Mouse (Mus musculus) midbrain, embryonic 11.5 days (tissue): ENCODE results near the gene Gsg1l. TPM values are rescaled to one million over a fixed set of nuclear protein-coding genes. Genes with fewer than 3 reads are reported as not detected.

Experiments used
- ATAC-seq: fragments of 200-750 bp; cut with Nextera tagmentation; 2 replicates; pipeline ENCODE4 v1.8.0; 2017; ENCODE audit warnings: moderate TSS enrichment, moderate library complexity; ENCODE audit not compliant: low FRiP score
- DNase-seq: peaks from one replicate; pipeline ENCODE4 v3.0.0; 2015; ENCODE audit warnings: low spot score; ENCODE audit errors: missing footprints
- H3K27ac ChIP-seq: fragments of 300-500 bp; sonication (generic); 2 replicates; pipeline ENCODE4 v1.5.1; 2014; ENCODE audit warnings: low read depth, low read length
- H3K27me3 ChIP-seq: fragments of 300-500 bp; sonication (generic); 2 replicates; pipeline ENCODE4 v1.6.1; 2014; ENCODE audit warnings: mild to moderate bottlenecking, low read length, moderate library complexity, mixed read lengths; ENCODE audit not compliant: control insufficient read depth, insufficient read depth
- H3K36me3 ChIP-seq: fragments of 300-500 bp; sonication (generic); 2 replicates; pipeline ENCODE4 v1.6.1; 2014; ENCODE audit warnings: mild to moderate bottlenecking, low read length, moderate library complexity, mixed read lengths; ENCODE audit not compliant: control insufficient read depth, insufficient read depth
- H3K4me1 ChIP-seq: fragments of 300-500 bp; sonication (generic); 2 replicates; pipeline ENCODE4 v1.6.1; 2014; ENCODE audit warnings: low read length; ENCODE audit not compliant: control insufficient read depth, insufficient read depth
- H3K4me2 ChIP-seq: fragments of 300-500 bp; sonication (generic); 2 replicates; pipeline ENCODE4 v1.6.1; 2014; ENCODE audit warnings: mild to moderate bottlenecking, moderate library complexity
- H3K4me3 ChIP-seq: fragments of 300-500 bp; sonication (generic); 2 replicates; pipeline ENCODE4 v1.5.1; 2014; ENCODE audit warnings: low read depth, low read length
- H3K9ac ChIP-seq: fragments of 300-500 bp; sonication (generic); 2 replicates; pipeline ENCODE4 v1.6.1; 2014; ENCODE audit warnings: low read length
- H3K9me3 ChIP-seq: fragments of 300-500 bp; sonication (generic); 2 replicates; pipeline ENCODE4 v1.6.1; 2016; ENCODE audit warnings: low read length; ENCODE audit not compliant: control insufficient read depth
- WGBS: fragments of 180-500 bp; shearing (Covaris S2); extraction: QIAGEN DNeasy Blood & Tissue Kit; methylation state at CpG from one replicate; pipeline ENCODE4 v1.1.7; 2014; 5-methylcytosine and 5-hydroxymethylcytosine counted together
- polyA plus RNA-seq: library from polyadenylated mRNA; unstranded; fragments of >200 nt; fragmentation: Nextera tagmentation; extraction: Ambion mirVana; gene quantifications from 2 replicates; pipeline ENCODE4 v1.2.1, GENCODE M21; 2014

The Gsg1l gene
- polyA plus RNA-seq, 1 experiment from 2014 or later: 2.1 TPM

DNA sequence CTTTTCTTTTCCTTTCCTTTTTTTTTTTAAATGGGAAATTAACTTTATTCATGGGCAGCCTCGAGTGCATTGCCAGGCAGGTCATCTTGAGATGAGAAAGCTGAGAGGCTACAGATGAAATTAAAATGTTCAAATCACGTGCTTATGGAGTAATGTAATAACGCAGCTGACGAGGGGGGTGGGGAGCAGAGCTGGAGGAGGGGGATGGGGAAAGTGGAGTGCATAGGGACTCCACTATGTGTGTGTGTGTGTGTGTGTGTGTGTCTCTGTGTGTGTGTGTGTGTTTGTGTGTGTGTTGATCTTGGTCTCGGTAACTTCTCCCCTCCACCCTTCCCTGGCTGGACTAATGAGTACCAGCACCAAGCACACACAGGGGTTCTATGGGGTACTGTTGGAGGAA is 150.6 kb downstream of the Gsg1l start:
- WGBS: 79% methylated on average over 5 of the region's 5 CpGs
- Histone ChIP-seq H3K27ac (no peak overlapping the region), H3K9me3 (no peaks in the 10 kb centered on the region), H3K4me3 (no peak overlapping the region), H3K4me1 (peaks cover 11% of the 10 kb centered on the region; the same call in 1 of the 2 replicates), H3K27me3 (no peaks in the 10 kb centered on the region), H3K9ac (no peak overlapping the region), H3K36me3 (no peaks in the 10 kb centered on the region), H3K4me2 (no peak overlapping the region)
- no peak for ATAC-seq
- DNase-seq: peak; percentile 49

DNA sequence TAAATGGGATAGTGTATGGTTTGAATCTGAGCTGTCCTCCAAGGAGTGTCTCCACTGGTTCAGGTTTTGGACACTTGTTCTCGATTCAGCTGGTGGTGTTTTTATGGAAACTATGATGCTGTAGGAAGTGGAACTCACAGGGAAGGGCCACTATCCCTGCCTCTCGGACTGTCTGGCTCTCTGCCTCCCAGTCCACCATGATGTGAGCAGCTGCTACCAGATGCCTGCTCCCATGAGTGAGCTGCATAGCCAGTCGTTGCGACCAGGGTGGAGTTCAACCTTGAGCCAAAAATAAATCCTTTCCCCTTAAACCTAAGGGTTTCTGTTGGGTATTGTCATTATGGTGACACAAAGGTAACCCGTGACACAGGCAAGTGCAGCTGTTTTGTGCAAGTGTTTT is 158.2 kb downstream of the Gsg1l start:
- no peaks in the 10 kb centered on the region for H3K36me3 ChIP-seq
- no peak overlapping the region for H3K27ac ChIP-seq
- H3K9ac ChIP-seq: no peak overlapping the region
- no peaks in the 10 kb centered on the region for H3K9me3 ChIP-seq
- ATAC-seq: no peak
- H3K4me2 ChIP-seq: no peak overlapping the region
- WGBS: 86% methylated on average over 5 of the region's 5 CpGs
- no peak overlapping the region for H3K4me3 ChIP-seq
- H3K4me1 ChIP-seq: no peaks in the 10 kb centered on the region
- peak; percentile 28 for DNase-seq
- H3K27me3 ChIP-seq: no peaks in the 10 kb centered on the region; the same call in 1 of the 2 replicates

DNA sequence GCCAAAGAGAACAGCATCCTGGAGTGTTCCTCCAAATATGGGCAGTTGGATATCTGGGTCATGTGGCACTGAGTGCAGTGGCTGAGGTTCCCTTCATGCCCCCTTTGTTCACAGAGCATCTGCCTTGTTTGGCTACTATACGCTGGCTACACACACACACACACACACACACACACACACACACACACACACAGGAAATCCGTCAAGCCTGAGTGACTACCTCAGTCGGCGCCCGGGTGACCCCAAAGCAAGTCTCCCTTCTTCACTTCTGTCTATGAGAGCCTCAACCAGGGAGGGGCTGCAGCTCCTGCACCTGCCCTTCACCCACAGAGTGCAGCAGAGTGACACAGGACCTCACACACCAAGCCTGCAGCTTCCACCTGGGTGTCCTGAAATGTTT is 161.4 kb downstream of the Gsg1l start:
- DNase-seq (peak; percentile 62), ATAC-seq (no peak)
- Histone ChIP-seq H3K4me3 (no peak overlapping the region), H3K36me3 (no peaks in the 10 kb centered on the region), H3K9ac (no peak overlapping the region), H3K27ac (no peak overlapping the region), H3K27me3 (no peaks in the 10 kb centered on the region; the same call in 1 of the 2 replicates), H3K4me2 (no peak overlapping the region), H3K9me3 (no peaks in the 10 kb centered on the region), H3K4me1 (no peaks in the 10 kb centered on the region)
- 73% methylated on average over 5 of the region's 5 CpGs for WGBS

DNA sequence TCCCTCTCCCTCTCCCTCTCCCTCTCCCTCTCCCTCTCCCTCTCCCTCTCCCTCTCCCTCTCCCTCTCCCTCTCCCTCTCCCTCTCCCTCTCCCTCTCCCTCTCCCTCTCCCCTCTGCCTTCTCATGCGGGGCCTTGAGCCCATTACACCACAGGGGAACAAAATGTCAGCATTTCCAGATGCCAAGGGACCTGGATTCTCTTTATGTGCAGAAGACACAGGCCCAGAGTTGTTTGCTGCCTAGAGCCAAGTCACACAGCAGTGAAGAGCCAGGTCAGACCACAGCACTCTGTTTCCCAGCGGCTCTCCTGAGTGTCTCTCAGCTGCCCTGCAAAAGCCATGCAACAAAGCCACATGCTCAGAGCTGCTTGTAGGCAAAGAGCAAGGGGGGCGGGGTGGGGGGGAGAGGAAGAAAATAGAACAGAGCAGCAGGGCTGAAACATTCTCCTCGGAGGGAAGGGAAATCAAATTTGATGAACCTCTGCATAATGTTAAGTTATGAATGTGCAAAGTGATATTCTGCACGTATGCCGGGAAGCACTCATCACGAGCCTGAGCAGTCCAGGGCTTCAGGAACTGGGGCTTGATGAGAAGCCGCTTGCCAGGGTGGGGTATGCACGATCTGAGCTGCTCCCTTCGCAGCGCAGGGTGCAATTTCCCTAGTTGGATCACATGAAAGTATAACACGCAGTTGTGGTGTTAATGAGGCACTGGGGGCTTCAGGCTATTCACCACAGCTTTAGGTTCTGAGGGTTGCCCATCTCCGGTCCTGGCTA is 181.6 kb downstream of the Gsg1l start:
- H3K4me2 ChIP-seq: no peak overlapping the region
- no peaks in the 10 kb centered on the region for H3K4me1 ChIP-seq
- H3K27me3 ChIP-seq: no peaks in the 10 kb centered on the region
- H3K36me3 ChIP-seq: no peaks in the 10 kb centered on the region
- H3K9ac ChIP-seq: no peak overlapping the region
- WGBS: 71% methylated on average over 13 of the region's 13 CpGs
- no peaks in the 10 kb centered on the region for H3K9me3 ChIP-seq
- DNase-seq (peak; percentile 79), ATAC-seq (no peak)
- no peak overlapping the region for H3K27ac ChIP-seq
- no peak overlapping the region for H3K4me3 ChIP-seq

DNA sequence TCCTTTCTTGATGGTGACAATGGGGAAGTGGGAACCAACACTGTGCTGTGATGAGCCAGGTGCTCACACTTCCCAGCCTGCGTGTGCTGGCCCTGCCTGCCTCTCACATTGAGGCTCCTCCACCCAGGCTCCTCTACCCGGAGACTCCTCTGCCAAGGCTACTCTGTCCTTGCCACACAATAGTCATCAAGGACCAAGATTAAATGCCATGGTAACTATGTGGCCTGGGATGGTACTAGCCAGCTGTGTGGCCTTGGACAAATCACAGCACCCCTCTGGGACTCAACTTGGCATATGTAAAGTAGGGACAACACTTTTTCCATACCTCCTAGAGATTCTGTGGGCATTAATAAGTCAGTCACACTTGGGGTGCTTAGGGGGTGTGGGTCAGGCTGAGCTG is 182.3 kb downstream of the Gsg1l start:
- Histone ChIP-seq H3K27me3 (no peaks in the 10 kb centered on the region), H3K4me3 (no peak overlapping the region), H3K4me2 (no peak overlapping the region), H3K9ac (no peak overlapping the region), H3K27ac (no peak overlapping the region), H3K4me1 (no peaks in the 10 kb centered on the region), H3K9me3 (no peaks in the 10 kb centered on the region), H3K36me3 (no peaks in the 10 kb centered on the region)
- ATAC-seq: no peak
- 65% methylated on average over 2 of the region's 2 CpGs for WGBS
- DNase-seq: peak; percentile 77

DNA sequence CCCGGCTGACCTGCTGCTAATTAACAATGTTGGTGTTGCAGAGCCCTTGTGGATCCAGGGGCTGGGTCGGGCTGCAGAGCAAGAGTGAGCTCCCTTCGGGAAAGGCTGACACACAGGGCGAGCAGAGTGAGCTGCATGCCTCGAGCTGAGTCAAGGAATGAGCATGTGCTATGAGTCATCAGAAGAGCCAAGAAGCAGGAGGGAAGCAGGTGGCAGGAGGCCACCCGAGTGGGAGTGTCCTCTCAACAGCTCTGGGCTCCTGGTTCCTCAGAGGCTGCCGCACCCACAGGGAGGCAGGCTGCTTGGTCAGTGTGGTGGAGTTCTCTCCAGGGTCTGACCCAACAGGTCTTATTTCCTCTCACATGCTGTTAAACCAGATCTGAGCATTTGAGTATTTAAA is 183.2 kb downstream of the Gsg1l start:
- no peaks in the 10 kb centered on the region for H3K27me3 ChIP-seq
- DNase-seq: peak; percentile 79
- H3K36me3 ChIP-seq: no peaks in the 10 kb centered on the region
- H3K9me3 ChIP-seq: no peaks in the 10 kb centered on the region
- no peak overlapping the region for H3K27ac ChIP-seq
- ATAC-seq: no peak
- H3K4me1 ChIP-seq: no peaks in the 10 kb centered on the region
- WGBS: 66% methylated on average over 7 of the region's 7 CpGs
- no peak overlapping the region for H3K4me2 ChIP-seq
- no peak overlapping the region for H3K9ac ChIP-seq
- H3K4me3 ChIP-seq: no peak overlapping the region

DNA sequence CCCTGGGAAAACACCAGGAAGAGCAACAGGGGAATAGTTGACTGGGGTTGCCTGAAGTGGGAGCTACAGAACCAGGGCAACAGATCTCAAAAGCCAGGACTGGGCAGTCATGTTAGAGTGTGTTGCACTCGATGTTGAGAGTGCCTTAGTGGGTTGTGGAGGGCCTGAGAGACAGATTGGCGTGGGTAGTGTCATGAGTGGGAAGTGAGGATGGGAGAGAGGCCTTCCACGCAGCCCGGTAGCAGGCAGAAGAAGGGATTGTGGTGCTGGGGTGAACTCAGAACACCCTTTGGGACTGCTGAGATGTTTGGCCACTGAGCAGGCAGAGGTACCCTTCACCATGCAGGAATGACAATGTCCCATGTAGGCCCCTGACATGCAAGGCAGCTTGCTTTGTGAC is 185.2 kb downstream of the Gsg1l start:
- Histone ChIP-seq H3K4me1 (no peaks in the 10 kb centered on the region), H3K4me2 (no peak overlapping the region), H3K27me3 (no peaks in the 10 kb centered on the region), H3K27ac (no peak overlapping the region), H3K9me3 (no peaks in the 10 kb centered on the region), H3K9ac (no peak overlapping the region), H3K4me3 (no peak overlapping the region), H3K36me3 (no peaks in the 10 kb centered on the region)
- ATAC-seq (no peak), DNase-seq (peak; percentile 44)
- WGBS: 87% methylated on average over 4 of the region's 4 CpGs

DNA sequence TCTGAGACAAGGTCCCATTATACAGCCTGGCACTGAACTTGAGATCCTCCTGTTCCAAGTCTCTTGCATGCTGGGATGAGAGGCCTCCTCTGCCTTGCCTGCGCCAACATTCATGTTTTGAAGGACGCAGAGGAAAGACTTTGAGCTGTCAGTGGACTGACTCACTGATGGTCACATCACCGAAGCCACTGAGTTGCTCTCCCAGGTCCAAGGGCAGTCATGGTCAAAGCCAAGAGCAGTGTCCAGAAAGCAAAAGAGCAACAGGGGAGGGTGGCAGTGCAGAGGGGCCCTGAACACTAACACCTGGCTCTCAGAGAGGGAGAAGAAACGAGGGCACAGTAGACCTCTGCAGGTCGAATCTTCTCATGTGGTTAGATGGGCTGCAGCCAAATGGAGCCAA is 188.6 kb downstream of the Gsg1l start:
- no peak for ATAC-seq
- Histone ChIP-seq H3K27me3 (no peaks in the 10 kb centered on the region), H3K9me3 (no peaks in the 10 kb centered on the region), H3K36me3 (no peaks in the 10 kb centered on the region), H3K4me3 (no peak overlapping the region), H3K9ac (no peak overlapping the region), H3K4me2 (no peak overlapping the region), H3K27ac (no peak overlapping the region), H3K4me1 (no peaks in the 10 kb centered on the region)
- 93% methylated on average over 5 of the region's 5 CpGs for WGBS
- DNase-seq: peak; percentile 19

DNA sequence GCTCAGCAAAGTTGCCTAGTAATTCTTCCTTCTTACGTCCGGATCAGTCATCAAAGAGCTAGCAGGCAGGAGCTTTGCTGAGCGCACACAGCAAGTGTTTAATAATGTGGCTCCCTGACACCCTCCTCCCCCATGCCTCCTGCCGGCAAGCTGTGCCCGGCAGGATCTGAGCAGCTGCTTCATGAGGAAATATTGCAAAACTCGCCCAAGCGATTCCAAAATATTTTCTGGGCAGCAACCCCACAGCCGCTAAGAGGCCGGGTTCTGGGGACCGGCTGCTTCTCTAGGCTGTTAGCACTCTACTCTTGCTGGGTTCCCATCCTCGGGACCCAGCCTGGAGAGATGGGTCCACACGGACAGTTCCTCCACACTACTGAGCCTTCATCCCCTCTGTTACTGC is 193.8 kb downstream of the Gsg1l start:
- Histone ChIP-seq H3K9me3 (no peaks in the 10 kb centered on the region), H3K36me3 (no peaks in the 10 kb centered on the region), H3K4me2 (no peak overlapping the region), H3K4me1 (peaks cover 2% of the 10 kb centered on the region; the same call in 1 of the 2 replicates), H3K27ac (no peak overlapping the region), H3K27me3 (no peaks in the 10 kb centered on the region), H3K4me3 (no peak overlapping the region), H3K9ac (no peak overlapping the region)
- ATAC-seq: no peak
- peak; percentile 82 for DNase-seq
- WGBS: 68% methylated on average over 12 of the region's 12 CpGs
